Mouse (Mus musculus): Measurements from ENCODE around the gene Arl6ip4. TPM values are rescaled to one million over a fixed set of nuclear protein-coding genes. Genes with fewer than 3 reads are reported as not detected.

The Arl6ip4 gene
- polyA plus RNA-seq (2015; fragmentation: Nextera tagmentation; extraction: Ambion mirVana): 93.1 and 93.9 TPM in 2 replicates

DNA sequence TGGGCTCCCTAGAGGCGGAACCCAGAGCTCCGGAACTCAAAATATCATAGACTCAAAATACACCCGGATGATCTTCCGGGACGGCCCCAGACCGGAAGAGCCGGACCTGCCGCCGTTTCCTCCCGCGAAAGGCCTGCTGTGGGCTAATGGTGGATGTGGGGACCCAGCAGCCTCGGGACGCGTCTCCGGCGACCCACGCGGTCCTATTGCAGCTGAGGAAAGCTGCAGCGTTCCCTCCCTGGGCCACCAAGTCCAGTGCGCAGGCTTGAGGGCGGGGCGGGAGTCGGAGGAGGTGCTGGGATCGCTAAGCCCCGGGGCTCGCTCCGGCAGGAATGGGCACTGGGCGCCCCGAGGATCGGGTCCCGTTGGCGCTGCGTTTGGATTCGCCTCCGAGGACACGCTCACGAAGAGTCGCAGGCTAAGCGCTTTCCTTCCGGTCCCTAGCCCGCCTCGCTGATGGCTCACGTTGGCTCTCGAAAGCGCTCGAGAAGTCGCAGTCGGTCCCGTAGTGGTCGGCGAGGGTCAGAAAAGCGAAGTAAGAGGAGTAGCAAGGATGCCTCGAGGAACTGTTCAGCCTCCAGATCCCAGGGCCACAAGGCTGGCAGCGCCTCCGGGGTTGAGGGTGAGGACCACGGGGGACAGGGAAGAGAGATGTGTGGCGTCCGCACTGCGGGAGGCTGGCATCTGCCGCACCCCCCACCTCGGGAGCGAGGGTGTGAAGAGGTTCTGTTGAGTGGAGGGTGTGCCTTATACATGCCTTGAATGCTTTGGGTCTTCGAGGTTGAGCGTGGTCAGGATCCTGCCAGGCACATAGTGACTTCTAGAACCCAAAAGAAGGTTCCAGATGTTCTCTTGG lies at the start of gene Arl6ip4:
Gene Arl6ip4 (plus strand): TSS at position 100 of the 856 bp plus-strand sequence.

DNA sequence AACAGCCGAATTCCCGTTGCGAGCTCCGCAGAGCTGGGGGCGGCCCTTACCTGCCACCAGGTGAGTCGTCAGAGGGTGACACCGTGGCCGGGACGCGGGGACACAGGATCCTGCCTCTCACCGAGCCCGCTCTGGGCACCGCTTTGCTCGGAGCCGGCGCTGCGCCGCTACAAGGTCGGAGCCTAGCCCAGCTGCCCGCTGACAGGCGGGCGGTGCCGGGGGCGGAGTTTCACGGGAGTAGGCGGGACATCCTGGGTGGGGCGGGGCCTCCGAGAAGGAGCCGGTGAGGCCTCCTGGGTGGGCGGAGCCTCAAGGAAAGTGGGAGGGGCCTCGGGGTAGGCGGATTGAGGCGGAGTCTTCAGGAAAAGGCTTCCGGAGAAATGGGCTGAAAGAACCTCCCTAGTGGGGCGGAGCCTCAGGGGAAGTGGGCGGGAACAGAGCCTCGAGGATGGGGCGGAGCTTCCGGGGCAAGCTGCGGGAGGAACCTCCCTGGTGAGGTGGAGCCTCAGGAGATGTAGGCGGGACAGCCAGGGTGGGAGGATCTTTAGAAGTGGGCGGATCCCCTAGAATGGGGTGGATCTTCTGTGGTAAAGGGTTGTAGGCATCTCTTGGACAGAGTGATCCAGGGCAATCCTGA lies 20.2 kb upstream of the Arl6ip4 start, which contains the start of gene Abcb9:
Gene Abcb9 (minus strand): TSS at position 203 of the 637 bp plus-strand sequence.

DNA sequence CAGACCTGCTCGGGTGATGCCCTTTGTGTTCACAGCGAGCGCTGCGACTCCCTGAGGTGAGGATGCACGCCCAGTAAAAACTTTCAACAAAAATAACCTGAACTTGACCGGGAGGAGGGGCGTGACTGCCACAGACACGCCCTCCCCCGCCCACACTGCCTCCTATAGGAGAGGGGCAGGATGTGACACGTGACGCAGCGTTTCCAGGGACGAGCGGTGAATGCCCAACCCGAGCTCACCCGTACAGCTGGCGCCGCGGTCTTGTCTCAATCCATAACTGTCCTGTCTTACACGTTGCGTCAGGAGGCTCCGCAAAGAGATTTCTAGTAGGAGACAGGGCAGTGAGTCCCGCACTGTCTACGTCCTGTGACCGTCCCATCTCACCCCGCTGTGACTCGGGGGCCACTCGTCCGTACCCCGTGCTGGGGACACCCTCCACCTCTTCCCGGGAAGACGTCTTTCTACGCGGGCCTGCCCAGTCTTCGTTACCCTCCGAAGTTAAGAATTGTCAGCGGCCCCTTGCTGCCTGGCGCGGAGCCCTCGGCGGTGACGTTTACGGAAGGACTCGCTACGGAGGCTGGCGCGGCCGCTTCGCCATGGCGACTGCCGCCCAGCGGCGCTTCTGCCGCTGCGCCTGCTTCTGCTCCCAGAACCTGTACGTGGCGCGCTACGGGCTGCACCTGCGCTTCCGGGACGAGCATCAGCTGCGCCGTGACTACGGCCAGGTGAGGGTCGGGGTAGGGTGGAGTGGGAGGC lies 4.0 kb upstream of the Arl6ip4 start, which contains the start of gene Ogfod2:
Gene Ogfod2 (plus strand): TSS at position 556 of the 756 bp plus-strand sequence.

Other genes starting within 250 kb of the Arl6ip4 start
- gene Hcar1, start 236.1 kb upstream of the Arl6ip4 start, polyA plus RNA-seq (2015; fragmentation: Nextera tagmentation; extraction: Ambion mirVana): 1.4 and 1.8 TPM in 2 replicates
- 77.7 and 93.2 TPM in 2 replicates for gene Denr, start 208.9 kb upstream of the Arl6ip4 start, polyA plus RNA-seq (2015; fragmentation: Nextera tagmentation; extraction: Ambion mirVana)
- 2.4 and 3.9 TPM in 2 replicates for gene Gm43518, start 188.7 kb upstream of the Arl6ip4 start, polyA plus RNA-seq (2015; fragmentation: Nextera tagmentation; extraction: Ambion mirVana)
- 3.3 and 4.4 TPM in 2 replicates for gene Ccdc62, start 185.4 kb upstream of the Arl6ip4 start, polyA plus RNA-seq (2015; fragmentation: Nextera tagmentation; extraction: Ambion mirVana)
- 4.4 and 5.3 TPM in 2 replicates for gene Hip1r, start 142.5 kb upstream of the Arl6ip4 start, polyA plus RNA-seq (2015; fragmentation: Nextera tagmentation; extraction: Ambion mirVana)
- gene Vps37b, start 83.8 kb upstream of the Arl6ip4 start, polyA plus RNA-seq (2015; fragmentation: Nextera tagmentation; extraction: Ambion mirVana): 14.6 and 17.0 TPM in 2 replicates
- gene Abcb9, start 20.3 kb upstream of the Arl6ip4 start, polyA plus RNA-seq (2015; fragmentation: Nextera tagmentation; extraction: Ambion mirVana): 10.5 and 11.2 TPM in 2 replicates
- 21.4 and 22.1 TPM in 2 replicates for gene Ogfod2, start 3.8 kb upstream of the Arl6ip4 start, polyA plus RNA-seq (2015; fragmentation: Nextera tagmentation; extraction: Ambion mirVana)
- 2.3 and 2.9 TPM in 2 replicates for gene Pitpnm2, start 133.7 kb downstream of the Arl6ip4 start, polyA plus RNA-seq (2015; fragmentation: Nextera tagmentation; extraction: Ambion mirVana)
- 5.4 and 6.6 TPM in 2 replicates for gene Mphosph9, start 211.9 kb downstream of the Arl6ip4 start, polyA plus RNA-seq (2015; fragmentation: Nextera tagmentation; extraction: Ambion mirVana)
- gene 2810006K23Rik, start 212.0 kb downstream of the Arl6ip4 start, polyA plus RNA-seq (2015; fragmentation: Nextera tagmentation; extraction: Ambion mirVana): 7.1 and 8.3 TPM in 2 replicates
- 39.0 and 40.0 TPM in 2 replicates for gene Cdk2ap1, start 247.0 kb downstream of the Arl6ip4 start, polyA plus RNA-seq (2015; fragmentation: Nextera tagmentation; extraction: Ambion mirVana)